Mouse (Mus musculus) liver, embryonic 14.5 days (tissue): ENCODE measurements around the gene Fgfr2. TPM values are rescaled to one million over a fixed set of nuclear protein-coding genes. Genes with fewer than 3 reads are reported as not detected.

Experiments used
- ATAC-seq: fragments of 200-750 bp; cut with Nextera tagmentation; 2 replicates; pipeline ENCODE4 v1.8.0; 2017; ENCODE audit warnings: moderate number of reproducible peaks, mild to moderate bottlenecking, moderate library complexity; ENCODE audit not compliant: insufficient read depth
- DNase-seq, 3 experiments: peaks; one replicate each; pipeline ENCODE4 v3.0.0-alpha.2; 2012 to 2013; ENCODE audit warnings: low read depth in 3 of 3, low spot score in 3 of 3
- H3K27ac ChIP-seq: fragments of 300-500 bp; sonication (generic); 2 replicates; pipeline ENCODE4 v1.5.1; 2014; ENCODE audit warnings: moderate library complexity, mild to moderate bottlenecking, control low read depth, inconsistent platforms
- H3K27me3 ChIP-seq: fragments of 300-500 bp; sonication (generic); 2 replicates; pipeline ENCODE4 v1.6.1; 2014; ENCODE audit warnings: mild to moderate bottlenecking, low read length, moderate library complexity; ENCODE audit not compliant: control insufficient read depth, insufficient read depth
- H3K36me3 ChIP-seq: fragments of 300-500 bp; sonication (generic); replicated peaks from 2 replicates; pipeline ENCODE4 v1.6.1; 2014; ENCODE audit warnings: low read depth; ENCODE audit not compliant: control insufficient read depth, insufficient read depth
- H3K4me1 ChIP-seq, 2 experiments: fragments of 200-500 bp in 1 of 2; fragments of 300-500 bp in 1 of 2; sonication (generic) in 1 of 2; replicated peaks; 2 replicates each; pipeline ENCODE4 v1.6.1; 2012 to 2014; ENCODE audit warnings: antibody characterized with exemption in 1 of 2, inconsistent platforms in 1 of 2, low read length in 1 of 2; ENCODE audit not compliant: control insufficient read depth in 2 of 2, insufficient read depth in 2 of 2
- H3K4me2 ChIP-seq: fragments of 300-500 bp; sonication (generic); 2 replicates; pipeline ENCODE4 v1.6.1; 2014; ENCODE audit warnings: low read depth, mild to moderate bottlenecking, control low read depth, moderate library complexity
- H3K4me3 ChIP-seq, 2 experiments: fragments of 200-500 bp in 1 of 2; fragments of 300-500 bp in 1 of 2; sonication (generic) in 1 of 2; 2 replicates each; pipeline ENCODE4 v1.5.1; 2012 to 2014; ENCODE audit warnings: low read depth in 2 of 2, low read length in 2 of 2, mild to moderate bottlenecking in 2 of 2, control low read depth in 1 of 2, inconsistent platforms in 1 of 2, moderate library complexity in 1 of 2; ENCODE audit not compliant: insufficient read depth in 1 of 2
- H3K9ac ChIP-seq: fragments of 300-500 bp; sonication (generic); replicated peaks from 2 replicates; pipeline ENCODE4 v1.6.1; 2014; ENCODE audit warnings: mild to moderate bottlenecking, control low read depth, moderate library complexity
- H3K9me3 ChIP-seq: fragments of 300-500 bp; sonication (generic); 2 replicates; pipeline ENCODE4 v1.6.1; 2016; ENCODE audit warnings: low read length, mixed read lengths; ENCODE audit not compliant: control insufficient read depth
- CTCF ChIP-seq: IDR thresholded peaks from 2 replicates; pipeline ENCODE4 v1.5.1; 2016; ENCODE audit warnings: antibody characterized with exemption, low read depth, control low read depth
- EP300 ChIP-seq: IDR thresholded peaks from 2 replicates; pipeline ENCODE4 v1.6.1; 2016; ENCODE audit warnings: antibody characterized with exemption, low read depth
- WGBS: fragments of 180-500 bp; shearing (Covaris S2); extraction: QIAGEN DNeasy Blood & Tissue Kit; methylation state at CpG from one replicate; pipeline ENCODE4 v1.1.7; 2014; ENCODE audit not compliant: insufficient replicate concordance; 5-methylcytosine and 5-hydroxymethylcytosine counted together
- polyA plus RNA-seq, 2 experiments: library from polyadenylated mRNA; depleted of rRNA in 1 of 2; stranded (reverse) in 1 of 2; unstranded in 1 of 2; fragments of >200 nt; fragmentation: Nextera tagmentation in 1 of 2; extraction: Ambion mirVana in 1 of 2; gene quantifications; 2 replicates each; pipeline versions ENCODE4 v1.2.1 to v1.2.3; 2012 to 2014

Fgfr2 gene
- polyA plus RNA-seq, 2 experiments = 7.9 to 8.8 TPM

- Histone ChIP-seq H3K4me3 (no peak overlapping the region), H3K27ac (no peak overlapping the region), H3K4me2 (no peak overlapping the region), H3K9me3 (no peaks in the 10 kb centered on the region), H3K9ac (no peak overlapping the region), H3K4me1 (0 out of 4 replicates have a peak, but pooled peaks cover 0 to 2% of the 10 kb centered on the region in 2 experiments), H3K36me3 (no peaks in the 10 kb centered on the region), H3K27me3 (no peaks in the 10 kb centered on the region)
- TF ChIP-seq EP300 (no peak), CTCF (no peak)
- 43% methylated on average over 5 of the region's 5 CpGs for WGBS
- ATAC-seq (no peak), DNase-seq (no peak)
Measured at GRCm38 (mm10) chr7:130161581-130161980, 2961.6 kb downstream of the Fgfr2 start.

DNA sequence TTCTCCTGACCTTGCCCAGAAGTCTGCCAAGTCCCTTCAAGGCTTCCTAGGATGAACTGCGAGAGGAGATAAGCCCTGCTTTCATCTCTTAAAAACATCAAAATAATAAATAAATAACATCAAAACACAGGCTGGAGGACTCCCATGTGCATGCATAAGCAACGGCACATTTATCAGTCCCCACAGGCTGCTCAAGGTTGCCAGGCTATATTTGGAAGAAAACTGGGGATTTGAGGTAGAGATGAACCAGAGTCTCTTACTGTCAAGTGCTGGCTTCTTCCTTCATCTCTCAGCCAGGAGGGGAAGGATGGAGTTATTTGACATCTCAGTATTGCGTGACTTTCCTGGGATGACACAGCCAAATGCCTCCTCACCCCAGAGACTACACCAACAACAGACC is 2964.3 kb downstream of the Fgfr2 start:
- Histone ChIP-seq H3K4me3 (no peak overlapping the region), H3K27me3 (no peaks in the 10 kb centered on the region), H3K4me2 (no peak overlapping the region), H3K4me1 (no peaks in the 10 kb centered on the region), H3K27ac (no peak overlapping the region), H3K9ac (no peak overlapping the region), H3K36me3 (no peaks in the 10 kb centered on the region), H3K9me3 (no peaks in the 10 kb centered on the region)
- ATAC-seq (no peak), DNase-seq (no peak)
- TF ChIP-seq EP300 (no peak), CTCF (no peak)
- 66% methylated on average over 3 of the region's 3 CpGs for WGBS

DNA sequence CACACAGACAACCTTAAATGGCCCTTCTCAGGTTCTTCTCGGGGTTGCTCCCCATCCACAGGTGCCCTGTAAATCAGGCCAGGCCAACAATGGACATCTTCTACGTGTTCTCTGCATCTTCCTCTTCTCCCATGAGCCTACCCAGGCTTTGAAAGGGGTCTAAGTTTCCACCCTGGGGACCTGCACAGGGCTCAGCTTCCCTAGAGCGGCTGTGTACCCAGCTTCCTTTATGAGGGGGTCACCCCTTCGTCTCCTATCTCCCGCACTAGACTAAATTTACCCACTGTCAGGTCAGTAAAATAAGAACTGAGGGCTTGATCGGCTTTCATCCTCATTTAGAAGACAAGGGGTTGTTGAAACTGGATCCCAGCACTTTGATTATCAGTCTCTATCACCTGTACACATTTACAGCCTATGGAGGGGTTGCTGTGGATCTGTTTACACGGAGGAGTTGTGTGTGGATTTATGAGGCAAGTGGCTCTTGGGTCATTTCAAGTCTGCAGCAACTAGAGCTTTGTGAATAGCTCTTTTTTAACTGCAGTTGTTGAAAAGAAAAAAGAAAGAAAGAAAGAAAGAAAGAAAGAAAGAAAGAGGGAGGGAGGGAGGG is 2969.7 kb downstream of the Fgfr2 start:
- 41% methylated on average over 7 of the region's 7 CpGs for WGBS
- Histone ChIP-seq H3K4me2 (no peak overlapping the region), H3K9ac (no peak overlapping the region), H3K36me3 (no peaks in the 10 kb centered on the region), H3K4me1 (no peaks in the 10 kb centered on the region), H3K9me3 (no peaks in the 10 kb centered on the region), H3K27ac (no peak overlapping the region), H3K4me3 (no peak overlapping the region), H3K27me3 (no peaks in the 10 kb centered on the region)
- TF ChIP-seq CTCF (no peak), EP300 (no peak)
- no peak for DNase-seq
- no peak for ATAC-seq

DNA sequence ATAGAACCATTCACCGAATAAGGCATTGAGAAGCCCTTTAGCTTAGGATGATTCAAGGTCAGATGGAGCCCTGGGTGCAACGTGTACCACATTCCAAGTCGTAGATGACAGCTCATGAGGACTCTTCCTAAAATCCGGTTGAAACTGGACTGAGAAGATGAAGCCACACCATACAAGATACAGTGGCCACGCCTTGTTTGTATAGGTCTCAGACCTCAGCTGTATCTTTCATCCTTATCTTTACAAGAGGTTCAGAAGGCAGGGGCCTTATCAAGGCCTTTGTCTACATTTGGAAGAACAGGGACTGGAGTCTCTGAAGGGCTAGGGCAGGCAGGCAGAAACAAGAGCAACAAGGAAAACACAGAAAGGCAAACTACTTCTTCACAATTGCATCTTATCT is 2974.2 kb downstream of the Fgfr2 start:
- ATAC-seq (no peak), DNase-seq (no peak)
- Histone ChIP-seq H3K36me3 (no peaks in the 10 kb centered on the region), H3K9me3 (no peaks in the 10 kb centered on the region), H3K27ac (no peak overlapping the region), H3K9ac (no peak overlapping the region), H3K4me1 (no peaks in the 10 kb centered on the region), H3K4me3 (no peak overlapping the region), H3K4me2 (no peak overlapping the region), H3K27me3 (no peaks in the 10 kb centered on the region)
- 54% methylated on average over 5 of the region's 5 CpGs for WGBS
- TF ChIP-seq EP300 (no peak), CTCF (no peak)

- no peak overlapping the region for H3K27ac ChIP-seq
- 67% methylated on average over 7 of the region's 7 CpGs for WGBS
- H3K9me3 ChIP-seq = no peaks in the 10 kb centered on the region
- H3K4me3 ChIP-seq = no peak overlapping the region
- ATAC-seq (no peak), DNase-seq (no peak)
- H3K36me3 ChIP-seq = no peaks in the 10 kb centered on the region
- no peak overlapping the region for H3K4me2 ChIP-seq
- TF ChIP-seq EP300 (no peak), CTCF (no peak)
- no peak overlapping the region for H3K9ac ChIP-seq
- no peaks in the 10 kb centered on the region for H3K4me1 ChIP-seq
- no peaks in the 10 kb centered on the region for H3K27me3 ChIP-seq
Measured at GRCm38 (mm10) chr7:130147230-130147629, 2975.9 kb downstream of the Fgfr2 start.
